Mouse (Mus musculus): ENCODE data around the gene Rnf185.

The Rnf185 gene

DNA sequence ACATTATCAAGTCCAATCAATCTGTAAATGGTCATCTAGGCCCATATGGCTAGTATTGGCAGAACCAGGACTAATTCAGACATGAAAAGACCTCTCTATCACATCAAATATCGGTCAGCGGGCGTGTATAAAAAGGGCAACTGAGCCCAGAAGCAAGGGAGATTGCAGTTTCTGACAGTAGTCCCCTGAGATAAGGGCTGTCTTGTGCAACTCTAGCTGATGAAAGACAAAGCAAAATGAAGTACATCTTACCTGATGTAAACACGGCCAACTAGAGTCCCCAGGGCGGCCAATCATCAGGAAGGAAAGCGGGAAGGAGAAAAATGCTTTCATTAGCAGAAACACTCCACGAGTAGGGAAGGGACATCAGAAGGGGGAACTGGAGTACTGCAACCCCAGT is 23.5 kb downstream of the Rnf185 start:
- no peaks in the 10 kb centered on the region for H3K27me3 ChIP-seq (ENCODE audit: control insufficient read depth, insufficient read depth, low read length, poor library complexity, severe bottlenecking)
- no peak for DNase-seq (ENCODE audit: low read depth, low spot score)
- peaks cover 2% of the 10 kb centered on the region; the same call in 1 of the 2 replicates for H3K36me3 ChIP-seq (ENCODE audit: control insufficient read depth, insufficient read depth, low read length, poor library complexity, severe bottlenecking)

DNA sequence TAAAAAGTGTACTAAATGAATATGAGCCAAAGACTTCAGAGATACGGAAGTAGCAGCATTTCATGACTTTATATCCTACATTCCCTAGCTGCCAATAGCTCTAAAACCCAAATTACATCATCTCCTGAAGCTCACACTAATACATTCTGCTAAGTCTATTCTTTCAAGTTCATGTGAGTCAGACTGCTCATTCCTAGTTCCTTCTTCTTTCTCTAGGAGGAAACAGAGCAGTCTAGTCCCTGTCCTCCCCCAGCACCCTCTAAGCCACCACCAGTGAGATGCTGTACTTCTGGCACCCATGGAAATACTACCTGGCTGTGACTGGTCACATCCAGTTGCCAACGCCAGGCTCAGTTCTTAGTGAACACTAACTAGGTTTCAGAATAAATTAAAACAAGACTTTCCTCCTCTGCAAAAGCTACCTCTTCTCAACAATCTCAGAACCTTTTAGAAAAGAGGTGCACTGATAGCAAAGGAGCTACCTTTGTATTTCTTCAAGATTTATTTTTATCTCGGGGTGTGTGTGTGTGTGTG is 24.4 kb downstream of the Rnf185 start:
- no peak for DNase-seq (ENCODE audit: low read depth, low spot score)
- Histone ChIP-seq H3K36me3 (ENCODE audit: control insufficient read depth, insufficient read depth, low read length, poor library complexity, severe bottlenecking) (peaks cover 2% of the 10 kb centered on the region; the same call in 1 of the 2 replicates), H3K27me3 (ENCODE audit: control insufficient read depth, insufficient read depth, low read length, poor library complexity, severe bottlenecking) (no peaks in the 10 kb centered on the region)

DNA sequence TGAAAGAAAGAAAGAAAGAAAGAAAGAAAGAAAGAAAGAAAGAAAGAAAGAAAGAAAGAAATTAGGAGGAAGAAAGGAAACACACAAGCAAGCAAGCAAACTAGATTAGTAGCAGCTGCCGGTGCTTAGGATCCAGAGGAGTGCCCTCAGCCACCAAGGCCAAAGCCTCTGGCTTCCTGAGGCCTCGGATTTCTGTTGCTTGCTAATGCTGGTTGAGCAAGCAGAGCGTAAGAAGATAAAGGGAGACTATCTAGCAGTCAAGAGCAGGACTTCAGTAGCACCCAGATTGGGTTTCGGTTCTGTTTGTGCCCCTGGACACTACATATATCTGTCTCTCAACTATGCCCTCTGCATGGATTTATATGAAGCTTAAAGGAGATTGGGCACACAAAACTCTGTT is 29.9 kb downstream of the Rnf185 start:
- Histone ChIP-seq H3K27me3 (ENCODE audit: control insufficient read depth, insufficient read depth, low read length, poor library complexity, severe bottlenecking) (no peaks in the 10 kb centered on the region), H3K36me3 (ENCODE audit: control insufficient read depth, insufficient read depth, low read length, poor library complexity, severe bottlenecking) (peaks cover 15% of the 10 kb centered on the region)
- DNase-seq (ENCODE audit: low read depth, low spot score): no peak

DNA sequence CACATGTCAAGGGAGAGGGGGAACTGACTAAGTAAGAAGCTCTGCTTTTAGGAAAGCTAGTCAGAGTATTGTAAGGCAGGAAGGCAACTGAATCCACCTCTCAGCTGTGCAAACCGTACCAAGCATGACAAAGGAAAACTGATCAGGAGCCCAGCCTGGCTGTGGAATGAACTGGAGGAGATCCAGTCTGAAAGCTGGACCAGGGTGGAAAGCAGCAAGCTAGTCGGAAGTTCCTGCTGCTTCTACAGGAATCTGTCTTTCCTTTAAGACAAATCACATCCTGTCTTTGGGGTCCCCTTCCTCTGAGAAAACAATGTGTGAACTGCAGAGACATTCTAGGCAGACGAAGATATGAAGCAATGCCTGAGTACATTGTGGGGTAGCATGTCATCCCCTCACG is 33.4 kb downstream of the Rnf185 start:
- Histone ChIP-seq H3K36me3 (ENCODE audit: control insufficient read depth, insufficient read depth, low read length, poor library complexity, severe bottlenecking) (peaks cover 13% of the 10 kb centered on the region), H3K27me3 (ENCODE audit: control insufficient read depth, insufficient read depth, low read length, poor library complexity, severe bottlenecking) (no peaks in the 10 kb centered on the region)
- DNase-seq (ENCODE audit: low read depth, low spot score): no peak

DNA sequence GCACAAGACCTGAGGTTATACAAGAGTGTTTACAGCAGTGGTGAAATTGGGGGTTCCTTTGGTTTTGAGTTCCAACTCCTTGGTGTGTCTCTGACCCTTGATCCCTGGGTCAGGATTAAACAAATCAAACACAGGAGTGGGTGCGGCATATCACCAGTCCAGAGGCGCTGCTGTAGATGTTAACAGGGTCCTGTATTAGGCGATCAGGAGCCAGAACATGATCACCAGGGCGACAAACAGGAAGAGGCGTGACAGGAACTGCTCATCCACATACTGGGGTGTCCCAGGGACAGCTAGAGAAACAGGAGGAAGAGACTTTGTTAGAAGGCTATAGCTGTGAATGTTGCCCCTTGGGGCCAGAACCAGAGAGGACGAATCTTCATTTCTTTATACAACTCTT is 34.4 kb downstream of the Rnf185 start:
- DNase-seq (ENCODE audit: low read depth, low spot score): no peak
- Histone ChIP-seq H3K36me3 (ENCODE audit: control insufficient read depth, insufficient read depth, low read length, poor library complexity, severe bottlenecking) (peaks cover 13% of the 10 kb centered on the region), H3K27me3 (ENCODE audit: control insufficient read depth, insufficient read depth, low read length, poor library complexity, severe bottlenecking) (no peaks in the 10 kb centered on the region)

DNA sequence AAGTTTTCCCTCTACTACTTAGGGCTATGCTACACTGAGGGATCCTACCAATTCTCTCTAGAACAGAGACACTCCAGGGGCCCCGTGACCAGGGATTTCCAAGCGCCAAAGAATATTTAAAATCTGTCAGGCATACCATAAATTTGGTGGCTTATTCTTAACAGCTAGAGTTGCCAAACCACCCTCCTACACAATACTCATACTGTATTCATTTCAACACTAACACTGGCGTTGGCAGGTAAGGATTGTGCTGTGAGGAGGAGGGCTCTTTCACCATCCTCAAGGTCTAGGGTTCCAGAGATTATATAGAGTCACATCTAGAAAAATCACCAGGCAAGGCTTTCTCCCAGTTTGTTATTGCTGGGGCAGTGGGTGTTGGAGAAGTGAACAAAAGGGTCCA is 35.8 kb downstream of the Rnf185 start:
- peaks cover 13% of the 10 kb centered on the region for H3K36me3 ChIP-seq (ENCODE audit: control insufficient read depth, insufficient read depth, low read length, poor library complexity, severe bottlenecking)
- DNase-seq (ENCODE audit: low read depth, low spot score): no peak
- H3K27me3 ChIP-seq (ENCODE audit: control insufficient read depth, insufficient read depth, low read length, poor library complexity, severe bottlenecking): no peaks in the 10 kb centered on the region

DNA sequence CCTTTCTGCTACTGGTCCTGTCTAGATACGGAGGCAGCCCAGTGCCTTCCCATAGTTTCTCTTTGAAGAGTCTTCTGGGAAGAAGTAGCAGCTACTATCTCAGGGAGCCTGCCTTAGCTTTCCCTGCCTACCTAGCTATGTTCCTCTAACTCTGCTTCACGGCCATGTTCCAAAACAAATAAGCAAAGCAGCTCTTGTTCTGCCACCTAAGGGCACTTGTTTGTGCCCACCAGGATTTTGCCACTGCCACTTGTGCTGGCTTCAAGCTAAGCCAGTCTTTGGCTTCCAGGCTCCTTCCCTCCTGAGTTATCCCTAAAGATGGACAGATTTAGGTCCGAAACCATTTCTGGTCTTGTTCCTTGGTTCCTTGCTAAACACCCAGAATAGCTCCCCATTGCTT is 40.1 kb downstream of the Rnf185 start:
- Histone ChIP-seq H3K27me3 (ENCODE audit: control insufficient read depth, insufficient read depth, low read length, poor library complexity, severe bottlenecking) (no peaks in the 10 kb centered on the region), H3K36me3 (ENCODE audit: control insufficient read depth, insufficient read depth, low read length, poor library complexity, severe bottlenecking) (no peaks in the 10 kb centered on the region)
- no peak for DNase-seq (ENCODE audit: low read depth, low spot score)

DNA sequence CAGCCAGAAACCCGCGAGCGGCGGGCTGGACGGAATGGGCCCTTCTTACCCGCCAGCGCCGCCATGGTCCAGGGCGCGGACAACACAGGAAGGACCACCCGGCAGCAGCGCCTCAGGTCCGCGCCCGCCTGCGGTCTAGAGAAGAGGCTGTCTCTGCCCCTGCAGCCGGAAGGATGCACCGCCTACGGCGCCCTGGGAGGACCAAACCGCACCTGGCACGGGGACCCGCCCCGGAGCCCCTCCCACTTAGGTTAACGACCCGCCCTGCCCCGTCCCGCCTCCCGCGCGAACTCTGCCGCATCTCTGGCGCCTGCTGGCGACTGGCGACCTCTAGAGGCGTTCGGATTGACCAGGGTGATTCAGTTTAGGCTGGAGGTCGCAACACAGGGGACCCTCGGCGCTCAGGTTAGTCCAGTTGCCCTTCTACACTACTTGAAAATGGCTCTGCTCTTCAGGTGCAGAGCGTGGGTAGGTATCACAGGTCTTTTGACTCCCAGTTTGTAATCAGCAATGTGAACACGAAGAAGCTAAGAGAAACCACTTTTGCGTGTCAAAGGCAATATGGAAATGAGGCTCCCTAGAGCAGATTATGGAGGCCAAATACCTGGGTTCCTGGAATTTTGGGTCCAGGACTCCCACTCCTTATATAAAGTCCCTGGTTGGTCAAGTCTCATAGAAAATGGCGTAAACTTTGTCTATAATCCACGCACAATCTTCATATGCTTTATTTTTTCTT is 43.0 kb downstream of the Rnf185 start, which contains the start of gene Limk2:
TSS of gene Limk2 (minus strand) at position 193 of the 736 bp plus-strand sequence.
- DNase-seq (ENCODE audit: low read depth, low spot score): peak; percentile 96
- Histone ChIP-seq H3K27me3 (ENCODE audit: control insufficient read depth, insufficient read depth, low read length, poor library complexity, severe bottlenecking) (no peaks in the 10 kb centered on the region), H3K36me3 (ENCODE audit: control insufficient read depth, insufficient read depth, low read length, poor library complexity, severe bottlenecking) (no peaks in the 10 kb centered on the region)

DNA sequence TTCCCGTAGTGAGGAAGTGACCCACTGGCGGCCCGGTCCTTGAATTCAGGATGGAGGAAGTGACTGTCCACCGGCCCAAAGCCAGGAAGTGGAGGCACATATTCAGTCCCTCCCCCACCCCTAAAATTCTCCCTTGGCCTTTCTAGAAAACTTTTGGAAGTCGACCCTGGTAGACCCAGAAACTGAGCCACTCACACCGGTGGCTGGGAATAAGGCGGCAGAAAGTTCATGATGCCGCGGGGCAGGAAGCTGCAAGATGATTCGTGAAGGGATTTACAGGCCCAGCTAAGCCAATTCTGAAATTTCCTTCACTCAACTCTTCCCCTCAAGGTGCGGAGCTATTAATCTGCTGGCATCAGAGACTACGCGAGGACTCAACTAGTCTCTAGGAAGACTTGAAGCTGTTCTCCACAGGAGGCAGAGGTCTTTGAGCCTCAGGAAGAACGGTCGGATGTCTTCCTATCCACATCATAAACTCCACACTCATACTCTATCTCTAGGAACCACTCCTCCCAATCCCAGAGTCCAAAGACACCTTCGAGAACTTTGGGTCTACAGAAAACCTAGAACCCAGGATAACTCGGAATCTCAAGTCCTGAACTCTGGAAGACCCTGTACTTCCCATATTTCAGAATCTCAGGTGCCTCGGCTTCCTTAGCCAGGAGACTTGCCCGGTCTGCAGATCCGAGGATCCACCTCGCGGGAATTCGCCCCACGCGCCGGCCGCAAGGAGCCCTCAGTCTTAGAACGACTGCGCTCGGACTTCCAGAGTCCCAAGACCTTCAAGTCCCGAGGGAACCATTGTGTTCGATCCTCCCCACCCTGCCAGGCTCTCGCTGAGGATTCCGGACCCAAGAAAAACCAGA is 43.8 kb downstream of the Rnf185 start:
- peak; percentile 10 for DNase-seq (ENCODE audit: low read depth, low spot score)
- no peaks in the 10 kb centered on the region for H3K27me3 ChIP-seq (ENCODE audit: control insufficient read depth, insufficient read depth, low read length, poor library complexity, severe bottlenecking)
- no peaks in the 10 kb centered on the region for H3K36me3 ChIP-seq (ENCODE audit: control insufficient read depth, insufficient read depth, low read length, poor library complexity, severe bottlenecking)

DNA sequence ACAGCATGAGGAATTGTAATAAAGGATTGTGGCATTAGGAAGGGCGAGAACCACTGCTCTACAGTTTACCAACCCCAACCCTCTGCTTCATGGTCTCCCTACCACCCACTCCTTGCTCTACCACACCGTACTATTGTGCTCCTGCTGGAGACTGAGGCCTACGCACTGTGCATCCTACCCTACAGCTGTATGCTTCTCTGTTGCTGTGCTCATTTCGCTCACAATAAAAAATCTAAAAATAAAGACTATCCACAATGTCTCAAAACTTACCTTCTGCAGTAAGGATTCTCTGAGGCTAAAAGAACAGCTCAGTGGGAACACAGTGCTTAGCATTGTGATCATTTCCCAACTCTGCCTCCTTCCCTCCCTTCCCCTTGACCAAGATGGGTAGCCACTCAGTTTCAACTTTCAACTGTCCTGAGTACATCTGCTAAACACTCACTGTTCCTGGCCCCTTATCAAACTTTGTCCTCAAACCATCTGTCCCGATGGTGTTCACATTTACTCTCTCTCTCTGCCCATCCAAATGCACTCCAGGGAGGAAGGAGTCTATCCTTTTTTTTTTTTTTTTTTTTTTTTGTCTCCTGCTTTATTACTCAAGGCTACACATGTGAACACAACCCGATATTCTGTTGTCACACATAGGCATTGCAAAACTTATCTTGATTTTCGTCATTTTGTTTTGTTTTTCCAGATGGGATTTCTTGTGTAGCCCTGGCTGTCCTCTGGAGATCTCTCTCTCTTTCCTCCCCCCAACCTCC is 47.7 kb downstream of the Rnf185 start:
- no peaks in the 10 kb centered on the region for H3K27me3 ChIP-seq (ENCODE audit: control insufficient read depth, insufficient read depth, low read length, poor library complexity, severe bottlenecking)
- no peaks in the 10 kb centered on the region for H3K36me3 ChIP-seq (ENCODE audit: control insufficient read depth, insufficient read depth, low read length, poor library complexity, severe bottlenecking)
- DNase-seq (ENCODE audit: low read depth, low spot score): no peak

DNA sequence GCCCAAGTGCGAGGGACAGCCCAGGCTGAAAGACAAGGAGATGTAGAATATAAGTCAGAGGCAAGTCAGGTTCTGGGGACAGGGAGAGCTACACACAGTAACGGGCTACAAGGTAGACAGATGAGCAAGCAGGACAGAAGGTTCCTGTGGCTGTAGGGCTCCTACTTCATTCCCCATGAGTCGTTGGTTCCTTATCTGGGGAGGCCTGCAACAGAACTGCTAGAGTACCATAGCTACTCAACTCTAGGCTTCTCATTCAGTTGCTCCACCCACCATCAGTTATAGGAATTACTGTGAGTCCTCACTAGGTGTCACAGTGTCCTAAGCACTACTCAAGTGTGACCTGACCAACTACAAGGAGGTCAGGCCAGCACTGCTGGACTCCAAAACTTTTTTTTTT is 49.1 kb downstream of the Rnf185 start:
- no peaks in the 10 kb centered on the region for H3K36me3 ChIP-seq (ENCODE audit: control insufficient read depth, insufficient read depth, low read length, poor library complexity, severe bottlenecking)
- no peak for DNase-seq (ENCODE audit: low read depth, low spot score)
- no peaks in the 10 kb centered on the region for H3K27me3 ChIP-seq (ENCODE audit: control insufficient read depth, insufficient read depth, low read length, poor library complexity, severe bottlenecking)

DNA sequence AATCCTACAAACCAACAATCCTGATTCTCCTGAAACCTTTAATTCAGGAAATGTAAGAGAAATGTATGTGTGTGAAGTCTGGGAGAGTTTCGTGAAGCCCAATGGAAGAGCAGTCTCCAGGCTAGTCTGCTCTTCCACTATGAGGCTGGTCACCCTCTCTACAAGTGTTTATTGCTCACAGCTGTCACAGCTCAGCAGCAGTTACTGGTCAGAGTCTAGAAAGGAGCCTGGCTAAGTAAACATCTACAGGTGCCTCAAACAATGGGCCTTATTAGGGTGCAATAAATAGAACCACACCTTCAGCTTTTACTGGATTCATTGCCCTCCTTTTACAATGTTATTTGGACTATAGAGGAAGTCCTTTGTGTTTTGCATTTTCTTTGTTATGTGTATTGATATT is 53.8 kb downstream of the Rnf185 start:
- H3K36me3 ChIP-seq (ENCODE audit: control insufficient read depth, insufficient read depth, low read length, poor library complexity, severe bottlenecking): no peaks in the 10 kb centered on the region; the same call in 1 of the 2 replicates
- no peak for DNase-seq (ENCODE audit: low read depth, low spot score)
- no peaks in the 10 kb centered on the region for H3K27me3 ChIP-seq (ENCODE audit: control insufficient read depth, insufficient read depth, low read length, poor library complexity, severe bottlenecking)

DNA sequence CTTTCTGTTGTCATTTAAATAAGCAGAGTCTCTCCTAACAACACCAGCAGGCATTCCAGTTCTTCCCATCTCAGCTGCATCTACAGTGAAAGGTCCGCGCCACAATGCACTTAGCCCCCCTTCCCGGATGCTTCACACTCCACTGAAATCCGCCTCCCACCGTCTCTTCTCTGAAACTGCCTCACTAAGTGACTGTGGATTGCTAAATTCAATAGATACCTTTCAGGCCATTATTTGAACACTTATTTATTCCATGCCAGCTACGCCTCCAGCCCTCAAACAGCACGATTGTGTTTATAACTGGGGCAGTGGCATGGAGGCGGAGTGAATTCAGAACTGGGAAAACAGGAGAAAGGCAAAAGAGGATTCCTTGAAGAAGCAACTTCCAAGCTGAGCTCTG is 55.6 kb downstream of the Rnf185 start:
- Histone ChIP-seq H3K36me3 (ENCODE audit: control insufficient read depth, insufficient read depth, low read length, poor library complexity, severe bottlenecking) (peaks cover 2% of the 10 kb centered on the region; the same call in 1 of the 2 replicates), H3K27me3 (ENCODE audit: control insufficient read depth, insufficient read depth, low read length, poor library complexity, severe bottlenecking) (no peaks in the 10 kb centered on the region)
- no peak for DNase-seq (ENCODE audit: low read depth, low spot score)

DNA sequence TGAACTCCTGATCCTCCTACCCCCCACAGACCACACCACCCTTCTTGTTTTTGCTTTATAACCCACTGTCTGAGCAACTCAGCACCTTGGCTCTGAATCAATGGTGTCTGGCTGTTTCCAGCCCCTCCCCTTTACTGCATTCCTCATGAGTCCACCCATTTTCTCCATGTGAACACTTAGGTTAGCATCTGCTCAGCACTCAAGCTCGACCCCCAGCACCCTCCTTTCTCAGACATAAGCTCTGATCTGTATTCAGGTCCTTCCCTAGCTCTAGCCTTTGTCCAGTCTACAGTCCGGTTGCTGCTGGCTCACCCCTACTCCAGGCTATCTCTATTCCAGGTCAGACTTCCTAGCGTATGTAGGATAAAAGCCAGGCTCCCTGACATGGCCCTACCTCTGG is 56.1 kb downstream of the Rnf185 start:
- Histone ChIP-seq H3K36me3 (ENCODE audit: control insufficient read depth, insufficient read depth, low read length, poor library complexity, severe bottlenecking) (peaks cover 2% of the 10 kb centered on the region; the same call in 1 of the 2 replicates), H3K27me3 (ENCODE audit: control insufficient read depth, insufficient read depth, low read length, poor library complexity, severe bottlenecking) (no peaks in the 10 kb centered on the region)
- DNase-seq (ENCODE audit: low read depth, low spot score): no peak
